In genomic region chr14:54375916-54376315, GRCm38 (mm10) we compare ENCODE assay signal across 8 mouse cellular contexts. TPM values are rescaled to one million over a fixed set of nuclear protein-coding genes. Genes with fewer than 3 reads are reported as not detected.
A peak's percentile ranks its signal among the peaks of the same experiment; 100 is the strongest.
DNase-seq lines count a peak whose midpoint lies in the region; ATAC-seq lines count a peak whose summit lies in the region.

No protein-coding gene starts in this region.

- no peaks in the 10 kb centered on the region for H3K4me1 ChIP-seq in hindbrain, embryonic 11.5 days (replicated peaks; ENCODE audit: control insufficient read depth, insufficient read depth, low read length)
- no peaks in the 10 kb centered on the region for H3K4me1 ChIP-seq in hindbrain, embryonic 14.5 days (replicated peaks; ENCODE audit: control insufficient read depth, insufficient read depth, low read length)

- peak; percentile 25 for DNase-seq in hindbrain, embryonic 11.5 days (ENCODE audit: low spot score)
- no peak for DNase-seq in hindbrain, embryonic 14.5 days (ENCODE audit: low spot score)
- DNase-seq in CD4-positive, CD25-positive, alpha-beta regulatory T cell, adult 2 months (ENCODE audit: low read depth, low spot score) = peak; percentile 69
- peak; percentile 77 for DNase-seq in adipocyte (ENCODE audit: low spot score)
- peak; percentile 69 to 74 for DNase-seq in kidney, postnatal 25 days
- peak; percentile 48 for DNase-seq in thymus, postnatal 0 days (ENCODE audit: low spot score)
- DNase-seq in gastrocnemius, postnatal 10 days = no peak
- DNase-seq in ovary, postnatal 14 days (ENCODE audit: low spot score) = no peak

- H3K9me3 ChIP-seq in hindbrain, embryonic 11.5 days (ENCODE audit: control insufficient read depth, low read length) = no peaks in the 10 kb centered on the region
- H3K9me3 ChIP-seq in hindbrain, embryonic 14.5 days (ENCODE audit: control insufficient read depth, low read length) = no peaks in the 10 kb centered on the region

- no peak for ATAC-seq in hindbrain, embryonic 11.5 days (ENCODE audit: low FRiP score)
- ATAC-seq in hindbrain, embryonic 14.5 days (ENCODE audit: low FRiP score) = no peak

- WGBS in hindbrain, embryonic 11.5 days = 81% methylated on average over 3 of the region's 3 CpGs
- 79% methylated on average over 3 of the region's 3 CpGs for WGBS in hindbrain, embryonic 14.5 days

- no peak overlapping the region for H3K9ac ChIP-seq in hindbrain, embryonic 11.5 days (ENCODE audit: low read depth, low read length)
- H3K9ac ChIP-seq in hindbrain, embryonic 14.5 days = no peak overlapping the region

- H3K27ac ChIP-seq in hindbrain, embryonic 11.5 days (ENCODE audit: low read depth, low read length) = no peak overlapping the region
- H3K27ac ChIP-seq in hindbrain, embryonic 14.5 days = no peak overlapping the region

- H3K27me3 ChIP-seq in hindbrain, embryonic 11.5 days (ENCODE audit: control insufficient read depth, insufficient read depth, low read length) = no peaks in the 10 kb centered on the region
- no peaks in the 10 kb centered on the region for H3K27me3 ChIP-seq in hindbrain, embryonic 14.5 days (ENCODE audit: control insufficient read depth, insufficient read depth, low read length)

- no peak overlapping the region for H3K4me2 ChIP-seq in hindbrain, embryonic 11.5 days (replicated peaks; ENCODE audit: low read depth, low read length)
- H3K4me2 ChIP-seq in hindbrain, embryonic 14.5 days (replicated peaks) = no peak overlapping the region

- H3K4me3 ChIP-seq in hindbrain, embryonic 11.5 days (ENCODE audit: low read depth, low read length) = no peak overlapping the region
- H3K4me3 ChIP-seq in hindbrain, embryonic 14.5 days (replicated peaks; ENCODE audit: low read length) = no peak overlapping the region

- no peaks in the 10 kb centered on the region for H3K36me3 ChIP-seq in hindbrain, embryonic 11.5 days (ENCODE audit: control insufficient read depth, insufficient read depth, low read length)
- H3K36me3 ChIP-seq in hindbrain, embryonic 14.5 days (replicated peaks; ENCODE audit: control insufficient read depth, insufficient read depth) = 0 out of 2 replicates have a peak, but pooled peaks cover 3% of the 10 kb centered on the region

RNA-seq across cellular contexts. Expression of gene Oxa1l, which starts 15.3 kb away (rescaled TPM):
- polyA plus RNA-seq in hindbrain, embryonic 11.5 days (2014; fragmentation: Nextera tagmentation; extraction: Ambion mirVana) = 46.7 and 47.2 TPM in 2 replicates
- polyA plus RNA-seq in hindbrain, embryonic 14.5 days (2014; fragmentation: Nextera tagmentation; extraction: Ambion mirVana) = 57.1 and 66.0 TPM in 2 replicates
- 50.9 and 53.4 TPM in 2 replicates for polyA plus RNA-seq in thymus, postnatal 0 days (2015; fragmentation: Nextera tagmentation; extraction: Ambion mirVana)
- 10 to 100 TPM; 64.1 to 65.5 TPM for total RNA-seq in gastrocnemius, postnatal 10 days (2021)

RNA-seq across cellular contexts. Expression of gene Slc7a7, which starts 41.7 kb away (rescaled TPM):
- 4.3 and 4.8 TPM in 2 replicates for polyA plus RNA-seq in hindbrain, embryonic 11.5 days (2014; fragmentation: Nextera tagmentation; extraction: Ambion mirVana)
- 4.5 and 6.2 TPM in 2 replicates for polyA plus RNA-seq in hindbrain, embryonic 14.5 days (2014; fragmentation: Nextera tagmentation; extraction: Ambion mirVana)
- polyA plus RNA-seq in thymus, postnatal 0 days (2015; fragmentation: Nextera tagmentation; extraction: Ambion mirVana) = 6.5 and 8.1 TPM in 2 replicates
- total RNA-seq in gastrocnemius, postnatal 10 days (2021) = 1 to 10 TPM; 3.1 to 5.5 TPM

RNA-seq across cellular contexts. Expression of gene Mrpl52, which starts 50.8 kb away (rescaled TPM):
- polyA plus RNA-seq in hindbrain, embryonic 11.5 days (2014; fragmentation: Nextera tagmentation; extraction: Ambion mirVana) = 206 and 231 TPM in 2 replicates
- polyA plus RNA-seq in hindbrain, embryonic 14.5 days (2014; fragmentation: Nextera tagmentation; extraction: Ambion mirVana) = 245 and 308 TPM in 2 replicates
- 297 and 318 TPM in 2 replicates for polyA plus RNA-seq in thymus, postnatal 0 days (2015; fragmentation: Nextera tagmentation; extraction: Ambion mirVana)
- total RNA-seq in gastrocnemius, postnatal 10 days (2021) = 100 to 1,000 TPM; 141 to 159 TPM

RNA-seq across cellular contexts. Expression of gene Mmp14, which starts 55.5 kb away (rescaled TPM):
- 71.2 and 73.1 TPM in 2 replicates for polyA plus RNA-seq in hindbrain, embryonic 11.5 days (2014; fragmentation: Nextera tagmentation; extraction: Ambion mirVana)
- polyA plus RNA-seq in hindbrain, embryonic 14.5 days (2014; fragmentation: Nextera tagmentation; extraction: Ambion mirVana) = 43.6 and 47.3 TPM in 2 replicates
- 35.6 and 36.1 TPM in 2 replicates for polyA plus RNA-seq in thymus, postnatal 0 days (2015; fragmentation: Nextera tagmentation; extraction: Ambion mirVana)
- 100 to 1,000 TPM; 115 to 167 TPM for total RNA-seq in gastrocnemius, postnatal 10 days (2021)

Comparison
In these comparisons a context has a peak if more than half of its experiments do, and no peak if none do; other contexts are left out.
1. DNase-seq: peak in hindbrain, embryonic 11.5 days (single experiment), CD4-positive, CD25-positive, alpha-beta regulatory T cell, adult 2 months (single experiment), adipocyte (single experiment), kidney, postnatal 25 days (2 of 2) and thymus, postnatal 0 days (single experiment); none in hindbrain, embryonic 14.5 days (single experiment), gastrocnemius, postnatal 10 days (single experiment) and ovary, postnatal 14 days (single experiment).